9 mouse cellular contexts compared by ENCODE assay signal in genomic region chr10:13116706-13117665, GRCm38 (mm10). TPM values are rescaled to one million over a fixed set of nuclear protein-coding genes. Genes with fewer than 3 reads are reported as not detected.
DNase-seq lines count a peak whose midpoint lies in the region; ATAC-seq and TF ChIP-seq lines count a peak whose summit lies in the region.
"Had no signal": no experiment of that assay in that cellular context is flagged by ENCODE, and none has a peak within 500 bp of the region (broad histone marks: within the 10 kb centered on the region; RNA-seq: fewer than 3 reads in every experiment).

No protein-coding gene starts in this region.

- H3K27ac ChIP-seq in embryonic facial prominence, embryonic 14.5 days (replicated peaks; ENCODE audit: low read depth, low read length), result 0 out of 2 replicates have a peak overlapping the region, but pooled peaks have one; percentile 23
- H3K27ac ChIP-seq in hindbrain, embryonic 16.5 days (ENCODE audit: low read depth, low read length), result no peak overlapping the region
- H3K27ac ChIP-seq in cerebellum, adult 2 months (ENCODE audit: insufficient read depth, low read length), result no peak overlapping the region

- H3K9ac ChIP-seq in embryonic facial prominence, embryonic 14.5 days (ENCODE audit: low read depth, low read length), result no peak overlapping the region
- no peak overlapping the region for H3K9ac ChIP-seq in hindbrain, embryonic 16.5 days (ENCODE audit: low read depth, low read length)

- intact Hi-C loops in left cerebral cortex, postnatal 4 days (cut with DNase I), result no loop called here
- intact Hi-C loops in left cerebral cortex, postnatal 10 days (cut with DNase I), result no loop called here

- H3K27me3 ChIP-seq in embryonic facial prominence, embryonic 14.5 days (replicated peaks; ENCODE audit: control insufficient read depth, insufficient read depth, low read length), result no peaks in the 10 kb centered on the region
- H3K27me3 ChIP-seq in hindbrain, embryonic 16.5 days (replicated peaks; ENCODE audit: control insufficient read depth, insufficient read depth, low read length), result no peaks in the 10 kb centered on the region
- H3K27me3 ChIP-seq in cerebellum, adult 2 months (ENCODE audit: control insufficient read depth, insufficient read depth, low read length), result no peaks in the 10 kb centered on the region

- no peak for TF ChIP-seq POLR2A in cerebellum, adult 2 months (IDR thresholded peaks at IDR 0.05; ENCODE audit: borderline replicate concordance, insufficient read depth, low read length)

- peak; percentile 77 for ATAC-seq in embryonic facial prominence, embryonic 14.5 days (ENCODE audit: low read depth)
- ATAC-seq in hindbrain, embryonic 16.5 days, result peak; percentile 57
- no peak for ATAC-seq in megakaryocyte, adult 5-6 weeks (ENCODE audit: poor library complexity, severe bottlenecking)

- no peak overlapping the region for H3K4me2 ChIP-seq in embryonic facial prominence, embryonic 14.5 days (ENCODE audit: low read depth, low read length)
- H3K4me2 ChIP-seq in hindbrain, embryonic 16.5 days (ENCODE audit: low read length), result no peak overlapping the region

- H3K4me3 ChIP-seq in embryonic facial prominence, embryonic 14.5 days (ENCODE audit: low read depth, low read length), result no peak overlapping the region
- no peak overlapping the region for H3K4me3 ChIP-seq in hindbrain, embryonic 16.5 days (ENCODE audit: low read length)
- no peak overlapping the region for H3K4me3 ChIP-seq in cerebellum, adult 2 months (replicated peaks; ENCODE audit: insufficient read depth, low read depth, low read length)
- H3K4me3 ChIP-seq: megakaryocyte, embryonic 14.5 days had no signal

- H3K4me1 ChIP-seq in embryonic facial prominence, embryonic 14.5 days (ENCODE audit: control insufficient read depth, insufficient read depth, low read length), result peaks cover 4% of the 10 kb centered on the region; the same call in 1 of the 2 replicates
- H3K4me1 ChIP-seq in hindbrain, embryonic 16.5 days (ENCODE audit: control insufficient read depth, insufficient read depth, low read depth, low read length), result peaks cover 3% of the 10 kb centered on the region
- H3K4me1 ChIP-seq in cerebellum, adult 2 months (ENCODE audit: control insufficient read depth, insufficient read depth, low read length), result no peaks in the 10 kb centered on the region
- H3K4me1 ChIP-seq: megakaryocyte, embryonic 14.5 days had no signal

- WGBS in embryonic facial prominence, embryonic 14.5 days, result 46% methylated on average over 9 of the region's 9 CpGs
- 28% methylated on average over 9 of the region's 9 CpGs for WGBS in hindbrain, embryonic 16.5 days
- WGBS in cerebellum, adult 2 months, result 36% methylated on average over 9 of the region's 9 CpGs

- no peaks in the 10 kb centered on the region for H3K9me3 ChIP-seq in embryonic facial prominence, embryonic 14.5 days (ENCODE audit: control insufficient read depth, low read length)
- H3K9me3 ChIP-seq in hindbrain, embryonic 16.5 days (ENCODE audit: control insufficient read depth, low read length), result no peaks in the 10 kb centered on the region
- H3K9me3 ChIP-seq: megakaryocyte, embryonic 14.5 days had no signal

- peaks cover 18% of the 10 kb centered on the region; the same call in 1 of the 2 replicates for H3K36me3 ChIP-seq in embryonic facial prominence, embryonic 14.5 days (ENCODE audit: control insufficient read depth, insufficient read depth, low read length)
- no peaks in the 10 kb centered on the region for H3K36me3 ChIP-seq in hindbrain, embryonic 16.5 days (ENCODE audit: control insufficient read depth, insufficient read depth, low read length)

- peak; percentile 8 for DNase-seq in left cerebral cortex, postnatal 4 days
- no peak for DNase-seq in left cerebral cortex, postnatal 10 days (ENCODE audit: extremely low spot score in 1 of 2, low spot score in 2 of 2)
- peak; percentile 78 for DNase-seq in embryonic facial prominence, embryonic 14.5 days (ENCODE audit: low spot score)
- DNase-seq in retina, embryonic 14.5 days (ENCODE audit: low spot score), result peak; percentile 81
- DNase-seq in layer of hippocampus, adult 9-11 months, result no peak
- no peak for DNase-seq in cerebellum, adult 2 months

- TF ChIP-seq CTCF in cerebellum, adult 2 months (IDR thresholded peaks at IDR 0.05; ENCODE audit: borderline replicate concordance, insufficient read depth, low read depth, low read length), result no peak

RNA-seq across cellular contexts. Expression of gene Plagl1, which starts 56.7 kb away (rescaled TPM):
- 10 to 100 TPM; 25.5 to 27.6 TPM for total RNA-seq in left cerebral cortex, postnatal 4 days (2021)
- 10 to 100 TPM; 17.4 to 22.9 TPM for total RNA-seq in left cerebral cortex, postnatal 10 days (2021)
- polyA plus RNA-seq in embryonic facial prominence, embryonic 14.5 days (2014; fragmentation: Nextera tagmentation; extraction: Ambion mirVana), result 391 and 411 TPM in 2 replicates
- polyA plus RNA-seq in hindbrain, embryonic 16.5 days (2015; fragmentation: Nextera tagmentation; extraction: Ambion mirVana), result 25.4 and 34.5 TPM in 2 replicates
- total RNA-seq in megakaryocyte, adult 5-6 weeks (2015), result 0.52 and 0.98 TPM in 2 replicates
- 0.08 and 0.92 TPM in 2 replicates for total RNA-seq in megakaryocyte, adult 5-6 weeks (2017)
- 12.7 and 13.6 TPM in 2 replicates for polyA plus RNA-seq in cerebellum, adult 2 months (2012; rRNA removed)

Comparison
In these comparisons a context has a peak if more than half of its experiments do, and no peak if none do; other contexts are left out.
1. DNase-seq: peak in left cerebral cortex, postnatal 4 days (single experiment), embryonic facial prominence, embryonic 14.5 days (single experiment) and retina, embryonic 14.5 days (single experiment); none in left cerebral cortex, postnatal 10 days (0 of 2), layer of hippocampus, adult 9-11 months (single experiment) and cerebellum, adult 2 months (0 of 2).
2. RNA of gene Plagl1, which starts 56.7 kb away (total RNA-seq): 25.5 to 27.6 TPM in left cerebral cortex, postnatal 4 days and 17.4 to 22.9 TPM in left cerebral cortex, postnatal 10 days; 0.08 to 0.98 TPM in megakaryocyte, adult 5-6 weeks; every median in the first group is over 4 times any median in the second.